Mouse (Mus musculus): ENCODE measurements around the gene Cmya5. TPM values are rescaled to one million over a fixed set of nuclear protein-coding genes. Genes with fewer than 3 reads are reported as not detected.

Cmya5 gene
- polyA plus RNA-seq, 1 experiment from 2014 or later, result 0.45 TPM

DNA sequence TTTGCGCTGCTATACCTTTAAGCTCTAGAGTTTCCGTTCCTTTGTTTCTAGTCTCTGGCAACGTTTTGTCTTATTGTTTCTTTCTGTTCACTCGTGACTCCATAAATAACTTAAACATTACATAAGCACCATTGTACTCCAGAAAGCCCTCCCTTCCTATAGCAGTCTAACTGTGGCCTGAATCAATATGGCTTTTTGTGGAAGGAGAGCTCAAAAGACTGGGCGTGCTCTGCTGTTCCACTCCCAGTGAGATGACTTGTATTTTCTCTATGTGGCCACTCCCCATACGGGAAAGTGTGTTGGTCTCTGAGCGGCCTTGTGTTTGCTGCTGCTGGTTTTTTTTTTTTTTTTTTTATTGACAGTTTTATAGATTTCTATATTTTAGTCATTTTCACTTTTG, 27.3 kb downstream of the Cmya5 start:
- no peaks in the 10 kb centered on the region for H3K9me3 ChIP-seq
- no peaks in the 10 kb centered on the region for H3K27me3 ChIP-seq
- ATAC-seq (ENCODE audit: insufficient number of reproducible peaks, insufficient read depth, low FRiP score, low TSS enrichment, low read depth), result no peak
- H3K4me2 ChIP-seq, result no peak overlapping the region
- no peak overlapping the region for H3K9ac ChIP-seq
- no peak overlapping the region for H3K27ac ChIP-seq
- WGBS, result 73% methylated on average over 7 of the region's 7 CpGs
- H3K4me1 ChIP-seq, result no peaks in the 10 kb centered on the region
- no peaks in the 10 kb centered on the region for H3K36me3 ChIP-seq
- no peak overlapping the region for H3K4me3 ChIP-seq

DNA sequence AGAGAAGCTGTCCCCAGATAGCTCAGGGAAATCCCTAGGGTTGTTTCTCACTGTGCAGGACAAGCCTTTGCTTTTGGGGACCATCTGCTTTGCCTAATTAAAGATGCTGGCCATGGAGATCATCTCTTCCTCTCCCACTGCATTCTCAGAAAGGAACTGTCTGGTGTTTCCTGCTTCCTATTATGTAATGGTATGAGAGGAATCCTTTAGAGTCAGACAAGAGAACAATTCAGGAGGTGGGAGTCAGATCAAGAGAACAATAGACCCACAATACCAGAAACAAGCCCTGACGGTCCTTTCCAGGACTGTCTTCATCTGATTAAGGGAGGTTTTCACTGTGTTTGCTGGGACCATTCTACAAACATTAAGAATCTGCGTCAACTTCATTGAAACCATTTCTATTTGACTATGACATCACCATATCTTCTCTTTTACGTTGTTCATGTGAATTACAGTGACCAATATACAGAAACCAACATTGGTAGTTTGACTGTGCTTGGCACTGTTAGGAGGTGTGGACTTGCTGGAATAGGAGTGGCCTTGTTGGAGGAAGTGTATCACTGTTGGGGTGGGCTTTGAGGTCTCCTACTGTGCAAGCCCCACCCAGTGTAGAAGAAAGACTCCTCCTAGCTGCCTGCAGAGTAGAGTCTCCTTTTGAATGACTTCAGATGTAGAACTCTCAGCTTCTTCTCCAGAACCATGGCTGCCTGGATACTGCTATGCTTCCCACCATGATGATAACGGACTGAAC, 42.0 kb downstream of the Cmya5 start:
- Histone ChIP-seq H3K4me2 (no peak overlapping the region), H3K36me3 (no peaks in the 10 kb centered on the region), H3K9ac (no peak overlapping the region), H3K4me3 (no peak overlapping the region), H3K27ac (no peak overlapping the region), H3K27me3 (no peaks in the 10 kb centered on the region), H3K4me1 (no peaks in the 10 kb centered on the region), H3K9me3 (no peaks in the 10 kb centered on the region)
- 73% methylated on average over 4 of the region's 4 CpGs for WGBS
- ATAC-seq (ENCODE audit: insufficient number of reproducible peaks, insufficient read depth, low FRiP score, low TSS enrichment, low read depth), result no peak

DNA sequence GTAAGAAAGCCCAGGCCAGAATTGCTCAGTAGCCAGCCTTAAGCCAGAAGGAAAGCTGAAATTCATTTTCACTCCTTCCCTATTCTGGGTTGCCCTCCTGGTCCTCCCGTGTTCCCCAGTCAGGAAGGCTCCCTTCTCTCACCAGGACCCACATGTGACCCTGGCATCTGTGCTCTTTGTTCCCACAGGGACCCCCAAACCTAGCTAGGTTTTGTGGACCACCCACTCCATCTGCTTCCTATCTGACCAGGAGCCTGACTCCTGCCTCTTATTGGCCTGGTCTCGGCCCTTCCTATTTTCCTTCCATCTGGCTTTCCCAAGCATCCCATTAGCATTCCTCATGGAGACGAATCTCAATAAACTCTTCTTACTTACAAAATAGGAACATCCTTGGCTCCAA, 45.9 kb downstream of the Cmya5 start:
- H3K9me3 ChIP-seq, result 0 out of 2 replicates have a peak, but pooled peaks cover 3% of the 10 kb centered on the region
- no peaks in the 10 kb centered on the region for H3K4me1 ChIP-seq
- ATAC-seq (ENCODE audit: insufficient number of reproducible peaks, insufficient read depth, low FRiP score, low TSS enrichment, low read depth), result no peak
- no peak overlapping the region for H3K4me3 ChIP-seq
- H3K4me2 ChIP-seq, result no peak overlapping the region
- no peak overlapping the region for H3K9ac ChIP-seq
- no peaks in the 10 kb centered on the region for H3K36me3 ChIP-seq
- no peak overlapping the region for H3K27ac ChIP-seq
- 70% methylated on average over 3 of the region's 3 CpGs for WGBS
- no peaks in the 10 kb centered on the region for H3K27me3 ChIP-seq

DNA sequence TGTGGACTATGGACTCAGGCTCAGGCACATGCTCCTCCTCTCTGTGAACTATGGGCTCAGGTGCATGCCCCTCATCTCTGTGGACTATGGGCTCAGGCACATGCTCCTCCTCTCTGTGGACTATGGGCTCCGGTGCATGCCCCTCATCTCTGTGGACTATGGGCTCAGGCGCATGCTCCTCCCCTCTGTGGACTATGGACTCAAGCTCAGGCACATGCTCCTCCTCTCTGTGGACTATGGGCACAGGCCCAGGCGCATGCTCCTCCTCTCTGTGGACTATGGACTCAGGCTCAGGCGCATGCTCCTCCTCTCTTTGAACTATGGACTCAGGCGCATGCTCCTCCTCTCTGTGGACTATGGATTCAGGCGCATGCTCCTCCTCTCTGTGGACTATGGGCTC, 47.9 kb downstream of the Cmya5 start:
- Histone ChIP-seq H3K9me3 (0 out of 2 replicates have a peak, but pooled peaks cover 3% of the 10 kb centered on the region), H3K4me2 (no peak overlapping the region), H3K4me3 (no peak overlapping the region), H3K27me3 (no peaks in the 10 kb centered on the region), H3K9ac (no peak overlapping the region), H3K4me1 (no peaks in the 10 kb centered on the region), H3K36me3 (no peaks in the 10 kb centered on the region), H3K27ac (no peak overlapping the region)
- WGBS, result 91% methylated on average over 6 of the region's 6 CpGs
- no peak for ATAC-seq (ENCODE audit: insufficient number of reproducible peaks, insufficient read depth, low FRiP score, low TSS enrichment, low read depth)

- WGBS, result 88% methylated on average over 15 of the region's 15 CpGs
- no peak overlapping the region for H3K27ac ChIP-seq
- ATAC-seq (ENCODE audit: insufficient number of reproducible peaks, insufficient read depth, low FRiP score, low TSS enrichment, low read depth), result no peak
- H3K36me3 ChIP-seq, result no peaks in the 10 kb centered on the region
- H3K4me2 ChIP-seq, result no peak overlapping the region
- H3K4me1 ChIP-seq, result no peaks in the 10 kb centered on the region
- no peak overlapping the region for H3K9ac ChIP-seq
- no peaks in the 10 kb centered on the region for H3K27me3 ChIP-seq
- no peak overlapping the region for H3K4me3 ChIP-seq
- 0 out of 2 replicates have a peak, but pooled peaks cover 3% of the 10 kb centered on the region for H3K9me3 ChIP-seq
Measured at GRCm38 (mm10) chr13:93095097-93095791, 49.3 kb downstream of the Cmya5 start.

GRCm38 (mm10) chr13:93094204-93094935, 50.2 kb downstream of the Cmya5 start:
- Histone ChIP-seq H3K4me2 (no peak overlapping the region), H3K4me3 (no peak overlapping the region), H3K4me1 (no peaks in the 10 kb centered on the region), H3K36me3 (no peaks in the 10 kb centered on the region), H3K9ac (no peak overlapping the region), H3K9me3 (0 out of 2 replicates have a peak, but pooled peaks cover 3% of the 10 kb centered on the region), H3K27me3 (no peaks in the 10 kb centered on the region), H3K27ac (no peak overlapping the region)
- no peak for ATAC-seq (ENCODE audit: insufficient number of reproducible peaks, insufficient read depth, low FRiP score, low TSS enrichment, low read depth)
- 77% methylated on average over 10 of the region's 10 CpGs for WGBS

DNA sequence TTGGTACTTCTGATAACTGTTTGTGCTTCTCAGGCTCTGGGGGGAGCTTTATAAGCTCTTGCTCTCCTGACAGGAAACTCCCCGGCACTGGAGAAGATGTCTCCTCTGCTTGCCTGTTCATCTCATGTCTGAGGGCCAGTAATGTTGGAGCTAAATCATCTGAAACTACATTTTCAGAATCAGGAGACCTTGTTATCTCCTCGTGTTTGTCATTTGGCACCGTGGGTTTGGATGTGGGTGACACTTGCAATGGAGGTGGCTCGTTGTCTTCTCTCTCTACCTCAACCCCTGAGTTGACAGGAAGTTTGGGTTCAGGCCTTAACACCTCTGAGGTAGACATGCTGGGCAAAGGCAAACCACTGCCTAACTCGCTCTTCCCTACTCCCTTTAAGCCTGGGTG, 50.8 kb downstream of the Cmya5 start:
- no peaks in the 10 kb centered on the region for H3K27me3 ChIP-seq
- ATAC-seq (ENCODE audit: insufficient number of reproducible peaks, insufficient read depth, low FRiP score, low TSS enrichment, low read depth), result no peak
- 0 out of 2 replicates have a peak, but pooled peaks cover 3% of the 10 kb centered on the region for H3K9me3 ChIP-seq
- H3K36me3 ChIP-seq, result no peaks in the 10 kb centered on the region
- H3K27ac ChIP-seq, result no peak overlapping the region
- no peaks in the 10 kb centered on the region for H3K4me1 ChIP-seq
- no peak overlapping the region for H3K4me2 ChIP-seq
- 91% methylated on average over 5 of the region's 5 CpGs for WGBS
- no peak overlapping the region for H3K9ac ChIP-seq
- H3K4me3 ChIP-seq, result no peak overlapping the region

DNA sequence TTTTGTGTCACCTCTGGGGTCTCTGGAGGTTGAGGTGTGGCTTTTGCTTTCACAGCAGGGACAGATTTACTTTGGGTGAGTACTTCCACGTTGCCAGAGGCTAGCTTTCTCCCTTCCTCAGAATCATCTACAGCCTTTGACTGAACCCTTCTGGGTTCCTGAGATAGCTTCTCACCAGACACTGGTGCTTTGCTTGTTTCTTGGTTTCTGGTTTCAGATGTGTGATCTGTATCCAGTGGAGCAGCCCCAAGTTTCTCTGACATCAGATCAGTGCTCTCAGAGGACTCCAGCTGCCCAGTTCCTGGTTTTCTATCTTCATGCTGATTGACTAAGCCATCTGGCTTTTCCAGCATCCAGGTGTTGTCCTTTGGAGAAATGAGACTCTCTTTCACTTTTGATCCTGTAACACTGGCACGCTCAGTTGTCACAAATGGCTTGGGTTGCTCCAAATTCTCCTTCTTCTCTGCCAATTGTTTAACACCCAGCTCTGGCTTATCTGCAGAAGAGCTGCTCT, 51.6 kb downstream of the Cmya5 start:
- Histone ChIP-seq H3K4me1 (no peaks in the 10 kb centered on the region), H3K36me3 (no peaks in the 10 kb centered on the region), H3K4me3 (no peak overlapping the region), H3K9me3 (0 out of 2 replicates have a peak, but pooled peaks cover 3% of the 10 kb centered on the region), H3K27me3 (no peaks in the 10 kb centered on the region), H3K9ac (no peak overlapping the region), H3K4me2 (no peak overlapping the region), H3K27ac (no peak overlapping the region)
- no peak for ATAC-seq (ENCODE audit: insufficient number of reproducible peaks, insufficient read depth, low FRiP score, low TSS enrichment, low read depth)
- WGBS, result 58% methylated on average over 2 of the region's 2 CpGs

- WGBS, result 89% methylated on average over 10 of the region's 10 CpGs
- Histone ChIP-seq H3K4me2 (no peak overlapping the region), H3K4me3 (no peak overlapping the region), H3K9ac (no peak overlapping the region), H3K27ac (no peak overlapping the region), H3K9me3 (0 out of 2 replicates have a peak, but pooled peaks cover 3% of the 10 kb centered on the region), H3K36me3 (no peaks in the 10 kb centered on the region), H3K4me1 (no peaks in the 10 kb centered on the region), H3K27me3 (no peaks in the 10 kb centered on the region)
- ATAC-seq (ENCODE audit: insufficient number of reproducible peaks, insufficient read depth, low FRiP score, low TSS enrichment, low read depth), result no peak
Measured at GRCm38 (mm10) chr13:93091866-93092455, 52.6 kb downstream of the Cmya5 start.

GRCm38 (mm10) chr13:93091176-93091575, 53.3 kb downstream of the Cmya5 start:
- Histone ChIP-seq H3K4me2 (no peak overlapping the region), H3K4me1 (no peaks in the 10 kb centered on the region), H3K9ac (no peak overlapping the region), H3K27ac (no peak overlapping the region), H3K4me3 (no peak overlapping the region), H3K27me3 (no peaks in the 10 kb centered on the region), H3K36me3 (no peaks in the 10 kb centered on the region), H3K9me3 (no peaks in the 10 kb centered on the region)
- ATAC-seq (ENCODE audit: insufficient number of reproducible peaks, insufficient read depth, low FRiP score, low TSS enrichment, low read depth), result no peak
- WGBS, result 90% methylated on average over 9 of the region's 9 CpGs

GRCm38 (mm10) chr13:93089481-93089880, 55.0 kb downstream of the Cmya5 start:
- no peak for ATAC-seq (ENCODE audit: insufficient number of reproducible peaks, insufficient read depth, low FRiP score, low TSS enrichment, low read depth)
- H3K27me3 ChIP-seq, result no peaks in the 10 kb centered on the region
- H3K4me3 ChIP-seq, result no peak overlapping the region
- no peaks in the 10 kb centered on the region for H3K4me1 ChIP-seq
- no peak overlapping the region for H3K9ac ChIP-seq
- H3K4me2 ChIP-seq, result no peak overlapping the region
- 78% methylated on average over 5 of the region's 5 CpGs for WGBS
- H3K27ac ChIP-seq, result no peak overlapping the region
- H3K36me3 ChIP-seq, result no peaks in the 10 kb centered on the region
- H3K9me3 ChIP-seq, result no peaks in the 10 kb centered on the region

Measured in embryonic facial prominence, embryonic 13.5 days (tissue).